Mouse (Mus musculus) spleen, postnatal 4 days (tissue): ENCODE results near the gene Npm1.
A peak's percentile ranks its signal among the peaks of the same experiment; 100 is the strongest.

ENCODE experiments used
- DNase-seq, 2 experiments: peaks; one replicate each; pipeline ENCODE4 v3.0.0; 2022; ENCODE audit warnings: low spot score in 2 of 2

Gene Npm1

GRCm38 (mm10) chr11:33180701-33181116 is 17.7 kb upstream of the Npm1 start:
- DNase-seq, result no peak

- DNase-seq, result no peak
Observed at GRCm38 (mm10) chr11:33179802-33180201, 16.8 kb upstream of the Npm1 start.

- no peak for DNase-seq
Observed at GRCm38 (mm10) chr11:33176525-33177245, 13.7 kb upstream of the Npm1 start.

- no peak for DNase-seq
Observed at GRCm38 (mm10) chr11:33175768-33176167, 12.8 kb upstream of the Npm1 start.

GRCm38 (mm10) chr11:33170489-33170888 is 7.5 kb upstream of the Npm1 start:
- DNase-seq, result peak; percentile 46 to 80

GRCm38 (mm10) chr11:33162211-33162997 is 602 bp downstream of the Npm1 start:
- DNase-seq, result peak; percentile 56 to 78

- no peak for DNase-seq
Observed at GRCm38 (mm10) chr11:33159741-33160140, 3.3 kb downstream of the Npm1 start.

GRCm38 (mm10) chr11:33157453-33158196 is 5.4 kb downstream of the Npm1 start:
- no peak for DNase-seq

GRCm38 (mm10) chr11:33156436-33157015 is 6.5 kb downstream of the Npm1 start:
- DNase-seq, result no peak

GRCm38 (mm10) chr11:33154459-33154858 is 8.5 kb downstream of the Npm1 start:
- no peak for DNase-seq

- no peak for DNase-seq
Observed at GRCm38 (mm10) chr11:33152997-33153396, 10.0 kb downstream of the Npm1 start.

- no peak for DNase-seq
Observed at GRCm38 (mm10) chr11:33151780-33152145, 11.2 kb downstream of the Npm1 start.

GRCm38 (mm10) chr11:33151128-33151779 is 11.8 kb downstream of the Npm1 start:
- no peak for DNase-seq

- no peak for DNase-seq
Observed at GRCm38 (mm10) chr11:33150364-33150763, 12.6 kb downstream of the Npm1 start.

GRCm38 (mm10) chr11:33149453-33149852 is 13.6 kb downstream of the Npm1 start:
- no peak for DNase-seq

- DNase-seq, result no peak
Observed at GRCm38 (mm10) chr11:33149088-33149436, 13.9 kb downstream of the Npm1 start.

- peak; percentile 51 to 77 for DNase-seq
Observed at GRCm38 (mm10) chr11:33148338-33149087, 14.5 kb downstream of the Npm1 start.

- DNase-seq, result peak in 1 of 2 experiments; percentile 28
Observed at GRCm38 (mm10) chr11:33147572-33148337, 15.3 kb downstream of the Npm1 start.

GRCm38 (mm10) chr11:33147171-33147571 is 15.8 kb downstream of the Npm1 start, which contains the start of gene Fgf18:
Gene Fgf18, minus strand, starts transcription at chr11:33147400.
- DNase-seq, result no peak

GRCm38 (mm10) chr11:33146651-33147131 is 16.3 kb downstream of the Npm1 start:
- DNase-seq, result no peak
